Mouse (Mus musculus) megakaryocyte, embryonic 14.5 days (primary cell): ENCODE data around the gene Slc3a1.

Experiments used
- FLI1 ChIP-seq: IDR thresholded peaks from 2 replicates; pipeline ENCODE4 v1.6.1; 2012; ENCODE audit warnings: low read length, inconsistent platforms, mixed read lengths
- GATA1 ChIP-seq: IDR thresholded peaks from 3 replicates; pipeline ENCODE4 v1.6.1; 2012; ENCODE audit warnings: mixed read lengths, low read length, inconsistent platforms, borderline replicate concordance

DNA sequence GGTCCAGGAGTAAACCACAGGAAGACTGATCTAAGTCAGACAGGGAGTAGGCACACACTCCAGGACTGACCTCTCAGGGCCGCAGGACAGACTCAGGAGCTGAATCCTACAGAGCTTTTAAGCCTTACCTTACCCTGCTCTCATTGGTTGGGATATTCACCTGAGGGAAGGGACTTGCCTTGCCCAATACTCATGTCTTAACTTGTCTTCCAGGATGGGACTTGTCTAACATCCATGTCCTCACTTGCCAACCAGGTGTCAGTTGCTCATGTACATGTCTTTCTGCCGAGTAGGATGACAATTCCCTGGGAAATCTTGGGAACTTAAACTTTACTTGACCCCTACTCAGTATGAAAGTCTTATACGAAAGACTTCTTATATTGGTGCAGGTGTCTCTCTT is 72.1 kb downstream of the Slc3a1 start:
- TF ChIP-seq GATA1 (no peak), FLI1 (no peak)
